Mouse (Mus musculus): Measurements from ENCODE around the gene Fbn1. TPM values are rescaled to one million over a fixed set of nuclear protein-coding genes. Genes with fewer than 3 reads are reported as not detected.
A peak's percentile ranks its signal among the peaks of the same experiment; 100 is the strongest.

The Fbn1 gene
- polyA plus RNA-seq, 1 experiment from 2014 or later, result 33.7 TPM

GRCm38 (mm10) chr2:125492050-125492900, 15.5 kb downstream of the Fbn1 start:
- peak overlapping the region; percentile 65 for H3K27ac ChIP-seq (ENCODE audit: low read length)
- no peak overlapping the region for H3K4me2 ChIP-seq (ENCODE audit: low read depth, low read length)
- no peak overlapping the region for H3K9ac ChIP-seq (ENCODE audit: low read length)
- ATAC-seq (ENCODE audit: insufficient read depth, low FRiP score), result no peak; the same call in 1 of the 2 replicates
- H3K4me1 ChIP-seq (ENCODE audit: control insufficient read depth, insufficient read depth, low read length), result 0 out of 2 replicates have a peak, but pooled peaks cover 3% of the 10 kb centered on the region
- no peak overlapping the region for H3K4me3 ChIP-seq (replicated peaks; ENCODE audit: low read length)
- no peaks in the 10 kb centered on the region for H3K9me3 ChIP-seq (replicated peaks; ENCODE audit: control insufficient read depth, low read length)
- H3K36me3 ChIP-seq (ENCODE audit: control insufficient read depth, insufficient read depth, low read length), result no peaks in the 10 kb centered on the region
- WGBS, result 50% methylated on average over 15 of the region's 15 CpGs
- H3K27me3 ChIP-seq (ENCODE audit: control insufficient read depth, insufficient read depth, low read length), result no peaks in the 10 kb centered on the region

- Histone ChIP-seq H3K4me2 (ENCODE audit: low read depth, low read length) (no peak overlapping the region), H3K27ac (ENCODE audit: low read length) (no peak overlapping the region), H3K4me3 (replicated peaks; ENCODE audit: low read length) (no peak overlapping the region), H3K9ac (ENCODE audit: low read length) (no peak overlapping the region), H3K36me3 (ENCODE audit: control insufficient read depth, insufficient read depth, low read length) (no peaks in the 10 kb centered on the region), H3K4me1 (ENCODE audit: control insufficient read depth, insufficient read depth, low read length) (no peaks in the 10 kb centered on the region), H3K27me3 (ENCODE audit: control insufficient read depth, insufficient read depth, low read length) (no peaks in the 10 kb centered on the region), H3K9me3 (replicated peaks; ENCODE audit: control insufficient read depth, low read length) (no peaks in the 10 kb centered on the region)
- 100% methylated on average over 1 of the region's 1 CpGs for WGBS
- no peak for ATAC-seq (ENCODE audit: insufficient read depth, low FRiP score)
These were observed 17.8 kb downstream of the Fbn1 start for GRCm38 (mm10) chr2:125489979-125490378.

- Histone ChIP-seq H3K27me3 (ENCODE audit: control insufficient read depth, insufficient read depth, low read length) (no peaks in the 10 kb centered on the region), H3K4me2 (ENCODE audit: low read depth, low read length) (no peak overlapping the region), H3K9me3 (replicated peaks; ENCODE audit: control insufficient read depth, low read length) (no peaks in the 10 kb centered on the region), H3K4me1 (ENCODE audit: control insufficient read depth, insufficient read depth, low read length) (peaks cover 8% of the 10 kb centered on the region), H3K27ac (ENCODE audit: low read length) (peak overlapping the region; percentile 29; the same call in 1 of the 2 replicates), H3K4me3 (replicated peaks; ENCODE audit: low read length) (no peak overlapping the region), H3K9ac (ENCODE audit: low read length) (no peak overlapping the region), H3K36me3 (ENCODE audit: control insufficient read depth, insufficient read depth, low read length) (no peaks in the 10 kb centered on the region)
- no peak for ATAC-seq (ENCODE audit: insufficient read depth, low FRiP score)
- 71% methylated on average over 9 of the region's 9 CpGs for WGBS
These were observed 22.9 kb downstream of the Fbn1 start for GRCm38 (mm10) chr2:125484910-125485309.

GRCm38 (mm10) chr2:125484164-125484563, 23.6 kb downstream of the Fbn1 start:
- H3K4me1 ChIP-seq (ENCODE audit: control insufficient read depth, insufficient read depth, low read length), result peaks cover 8% of the 10 kb centered on the region
- H3K9ac ChIP-seq (ENCODE audit: low read length), result no peak overlapping the region
- H3K4me3 ChIP-seq (replicated peaks; ENCODE audit: low read length), result no peak overlapping the region
- H3K9me3 ChIP-seq (replicated peaks; ENCODE audit: control insufficient read depth, low read length), result no peaks in the 10 kb centered on the region
- ATAC-seq (ENCODE audit: insufficient read depth, low FRiP score), result no peak; the same call in 1 of the 2 replicates
- no peaks in the 10 kb centered on the region for H3K36me3 ChIP-seq (ENCODE audit: control insufficient read depth, insufficient read depth, low read length)
- H3K27me3 ChIP-seq (ENCODE audit: control insufficient read depth, insufficient read depth, low read length), result no peaks in the 10 kb centered on the region
- H3K4me2 ChIP-seq (ENCODE audit: low read depth, low read length), result no peak overlapping the region
- H3K27ac ChIP-seq (ENCODE audit: low read length), result no peak overlapping the region

GRCm38 (mm10) chr2:125481531-125482317, 26.1 kb downstream of the Fbn1 start:
- 87% methylated on average over 9 of the region's 9 CpGs for WGBS

GRCm38 (mm10) chr2:125481116-125481515, 26.7 kb downstream of the Fbn1 start:
- Histone ChIP-seq H3K9ac (ENCODE audit: low read length) (no peak overlapping the region), H3K9me3 (replicated peaks; ENCODE audit: control insufficient read depth, low read length) (no peaks in the 10 kb centered on the region), H3K27ac (ENCODE audit: low read length) (no peak overlapping the region), H3K4me1 (ENCODE audit: control insufficient read depth, insufficient read depth, low read length) (peaks cover 8% of the 10 kb centered on the region), H3K4me2 (ENCODE audit: low read depth, low read length) (no peak overlapping the region), H3K36me3 (ENCODE audit: control insufficient read depth, insufficient read depth, low read length) (no peaks in the 10 kb centered on the region), H3K27me3 (ENCODE audit: control insufficient read depth, insufficient read depth, low read length) (no peaks in the 10 kb centered on the region), H3K4me3 (replicated peaks; ENCODE audit: low read length) (no peak overlapping the region)
- 78% methylated on average over 4 of the region's 4 CpGs for WGBS
- no peak for ATAC-seq (ENCODE audit: insufficient read depth, low FRiP score)

More at GRCm38 (mm10) chr2:125481531-125482317, 26.1 kb downstream of the Fbn1 start:
- Histone ChIP-seq H3K9ac (ENCODE audit: low read length) (no peak overlapping the region), H3K9me3 (replicated peaks; ENCODE audit: control insufficient read depth, low read length) (no peaks in the 10 kb centered on the region), H3K4me1 (ENCODE audit: control insufficient read depth, insufficient read depth, low read length) (peaks cover 8% of the 10 kb centered on the region), H3K36me3 (ENCODE audit: control insufficient read depth, insufficient read depth, low read length) (no peaks in the 10 kb centered on the region), H3K27me3 (ENCODE audit: control insufficient read depth, insufficient read depth, low read length) (no peaks in the 10 kb centered on the region), H3K4me3 (replicated peaks; ENCODE audit: low read length) (no peak overlapping the region), H3K4me2 (ENCODE audit: low read depth, low read length) (no peak overlapping the region), H3K27ac (ENCODE audit: low read length) (no peak overlapping the region)
- ATAC-seq (ENCODE audit: insufficient read depth, low FRiP score), result no peak

GRCm38 (mm10) chr2:125480057-125480456, 27.7 kb downstream of the Fbn1 start:
- no peaks in the 10 kb centered on the region for H3K9me3 ChIP-seq (replicated peaks; ENCODE audit: control insufficient read depth, low read length)
- no peak overlapping the region for H3K27ac ChIP-seq (ENCODE audit: low read length)
- no peak overlapping the region for H3K9ac ChIP-seq (ENCODE audit: low read length)
- H3K36me3 ChIP-seq (ENCODE audit: control insufficient read depth, insufficient read depth, low read length), result no peaks in the 10 kb centered on the region
- peak; percentile 47; the same call in 1 of the 2 replicates for ATAC-seq (ENCODE audit: insufficient read depth, low FRiP score)
- no peaks in the 10 kb centered on the region for H3K27me3 ChIP-seq (ENCODE audit: control insufficient read depth, insufficient read depth, low read length)
- 44% methylated on average over 5 of the region's 5 CpGs for WGBS
- H3K4me2 ChIP-seq (ENCODE audit: low read depth, low read length), result no peak overlapping the region
- H3K4me3 ChIP-seq (replicated peaks; ENCODE audit: low read length), result no peak overlapping the region
- peaks cover 8% of the 10 kb centered on the region for H3K4me1 ChIP-seq (ENCODE audit: control insufficient read depth, insufficient read depth, low read length)

- Histone ChIP-seq H3K27me3 (ENCODE audit: control insufficient read depth, insufficient read depth, low read length) (no peaks in the 10 kb centered on the region), H3K27ac (ENCODE audit: low read length) (no peak overlapping the region), H3K9ac (ENCODE audit: low read length) (no peak overlapping the region), H3K36me3 (ENCODE audit: control insufficient read depth, insufficient read depth, low read length) (no peaks in the 10 kb centered on the region), H3K9me3 (replicated peaks; ENCODE audit: control insufficient read depth, low read length) (no peaks in the 10 kb centered on the region), H3K4me2 (ENCODE audit: low read depth, low read length) (no peak overlapping the region), H3K4me3 (replicated peaks; ENCODE audit: low read length) (no peak overlapping the region), H3K4me1 (ENCODE audit: control insufficient read depth, insufficient read depth, low read length) (peaks cover 9% of the 10 kb centered on the region)
- ATAC-seq (ENCODE audit: insufficient read depth, low FRiP score), result no peak
- WGBS, result 62% methylated on average over 4 of the region's 4 CpGs
These were observed 29.1 kb downstream of the Fbn1 start for GRCm38 (mm10) chr2:125478705-125479104.

GRCm38 (mm10) chr2:125477367-125477766, 30.4 kb downstream of the Fbn1 start:
- no peak for ATAC-seq (ENCODE audit: insufficient read depth, low FRiP score)
- Histone ChIP-seq H3K27me3 (ENCODE audit: control insufficient read depth, insufficient read depth, low read length) (no peaks in the 10 kb centered on the region), H3K27ac (ENCODE audit: low read length) (no peak overlapping the region), H3K36me3 (ENCODE audit: control insufficient read depth, insufficient read depth, low read length) (no peaks in the 10 kb centered on the region), H3K4me1 (ENCODE audit: control insufficient read depth, insufficient read depth, low read length) (peaks cover 14% of the 10 kb centered on the region), H3K4me3 (replicated peaks; ENCODE audit: low read length) (no peak overlapping the region), H3K9me3 (replicated peaks; ENCODE audit: control insufficient read depth, low read length) (no peaks in the 10 kb centered on the region), H3K9ac (ENCODE audit: low read length) (no peak overlapping the region), H3K4me2 (ENCODE audit: low read depth, low read length) (no peak overlapping the region)
- 75% methylated on average over 3 of the region's 3 CpGs for WGBS
